Mouse (Mus musculus): ENCODE results near the gene Jph3. TPM values are rescaled to one million over a fixed set of nuclear protein-coding genes. Genes with fewer than 3 reads are reported as not detected.

The Jph3 gene
- total and polyA plus RNA-seq, 2 experiments, result not detected

DNA sequence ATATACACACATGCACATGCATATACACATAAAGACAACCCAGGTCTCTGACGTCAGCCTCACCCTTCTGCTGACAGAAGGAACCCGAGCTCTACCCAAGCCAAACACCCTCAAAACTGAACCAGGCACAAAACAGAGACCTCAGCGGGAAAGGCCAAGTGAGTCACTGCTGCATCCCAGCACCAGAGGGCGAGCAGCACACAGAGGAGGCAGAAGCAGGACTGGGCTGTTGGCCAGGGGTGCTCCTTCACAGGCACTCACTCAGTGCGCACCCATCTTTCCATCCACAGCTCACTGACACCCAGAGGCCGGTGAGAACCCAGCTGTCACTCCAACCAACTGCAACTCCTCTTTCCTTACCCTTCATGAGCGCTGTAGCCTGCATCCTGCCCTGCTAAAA lies 88.8 kb downstream of the Jph3 start:
- Histone ChIP-seq H3K27ac (replicated peaks; ENCODE audit: insufficient read depth, low read depth, low read length) (no peak overlapping the region), H3K9ac (ENCODE audit: low read depth, low read length) (no peak overlapping the region), H3K4me3 (ENCODE audit: insufficient read depth, low read depth, low read length) (no peak overlapping the region), H3K27me3 (ENCODE audit: control insufficient read depth, insufficient read depth, low read length) (no peaks in the 10 kb centered on the region), H3K4me1 (ENCODE audit: control insufficient read depth, insufficient read depth, low read length) (no peaks in the 10 kb centered on the region), H3K36me3 (ENCODE audit: control insufficient read depth, insufficient read depth, low read length) (no peaks in the 10 kb centered on the region), H3K79me2 (ENCODE audit: control insufficient read depth, insufficient read depth, low read length) (no peaks in the 10 kb centered on the region)
- 86% methylated on average over 7 of the region's 7 CpGs for WGBS
- no peak for DNase-seq (ENCODE audit: extremely low read depth, low read depth, low spot score)
- TF ChIP-seq CTCF (IDR thresholded peaks at IDR 0.05; ENCODE audit: low read depth, low read length), result peak; percentile 5; the same call in 1 of the 2 replicates
- no peak for TF ChIP-seq POLR2A (IDR thresholded peaks at IDR 0.05; ENCODE audit: extremely low read depth, insufficient read depth, low read length)

DNA sequence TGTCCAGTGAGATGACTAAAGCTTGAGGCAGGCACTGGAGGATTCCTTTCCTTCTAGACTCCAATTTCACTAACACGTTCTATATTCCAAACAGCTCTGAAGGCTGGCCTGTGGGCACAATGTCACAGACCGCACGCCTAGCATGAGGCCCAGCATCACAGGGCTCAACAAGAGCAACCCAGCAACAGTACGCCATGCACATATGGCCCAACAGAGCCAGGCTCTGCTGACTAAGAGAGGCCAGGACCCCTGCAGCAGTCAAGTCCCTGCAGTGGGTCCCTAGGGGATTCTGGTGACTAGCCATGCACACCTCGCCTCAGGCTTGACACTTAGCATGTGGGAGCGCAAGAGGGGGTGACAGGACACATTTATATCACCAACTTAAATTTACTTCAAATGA lies 91.4 kb downstream of the Jph3 start:
- H3K27ac ChIP-seq (replicated peaks; ENCODE audit: insufficient read depth, low read depth, low read length), result no peak overlapping the region
- no peak overlapping the region for H3K4me3 ChIP-seq (ENCODE audit: insufficient read depth, low read depth, low read length)
- no peaks in the 10 kb centered on the region for H3K4me1 ChIP-seq (ENCODE audit: control insufficient read depth, insufficient read depth, low read length)
- H3K9ac ChIP-seq (ENCODE audit: low read depth, low read length), result no peak overlapping the region
- no peak for DNase-seq (ENCODE audit: extremely low read depth, low read depth, low spot score)
- no peak for TF ChIP-seq CTCF (IDR thresholded peaks at IDR 0.05; ENCODE audit: low read depth, low read length)
- no peak for TF ChIP-seq POLR2A (IDR thresholded peaks at IDR 0.05; ENCODE audit: extremely low read depth, insufficient read depth, low read length)
- WGBS, result 93% methylated on average over 6 of the region's 6 CpGs
- H3K79me2 ChIP-seq (ENCODE audit: control insufficient read depth, insufficient read depth, low read length), result peaks cover 2% of the 10 kb centered on the region; the same call in 1 of the 2 replicates
- no peaks in the 10 kb centered on the region for H3K27me3 ChIP-seq (ENCODE audit: control insufficient read depth, insufficient read depth, low read length)
- no peaks in the 10 kb centered on the region for H3K36me3 ChIP-seq (ENCODE audit: control insufficient read depth, insufficient read depth, low read length)

DNA sequence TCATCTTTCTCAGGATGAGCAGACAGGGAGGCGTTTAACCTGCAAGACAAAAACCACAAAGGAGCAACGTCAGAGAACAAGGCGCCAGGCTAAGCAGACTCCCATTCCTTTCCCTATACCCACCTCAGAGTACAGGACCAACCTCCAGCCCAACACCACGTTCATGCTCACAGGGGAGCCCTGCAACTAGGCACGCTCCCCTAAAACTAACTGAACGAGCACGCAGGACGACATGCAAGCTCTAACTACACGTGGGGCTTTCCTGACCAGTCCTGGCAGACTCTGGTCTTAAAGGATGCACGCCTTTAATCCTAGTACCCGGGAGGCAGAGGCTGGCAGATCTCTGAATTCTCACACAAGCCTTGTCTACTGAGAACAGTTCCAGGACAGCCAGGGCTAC lies 91.9 kb downstream of the Jph3 start:
- Histone ChIP-seq H3K36me3 (ENCODE audit: control insufficient read depth, insufficient read depth, low read length) (no peaks in the 10 kb centered on the region), H3K4me3 (ENCODE audit: insufficient read depth, low read depth, low read length) (no peak overlapping the region), H3K27ac (replicated peaks; ENCODE audit: insufficient read depth, low read depth, low read length) (no peak overlapping the region), H3K79me2 (ENCODE audit: control insufficient read depth, insufficient read depth, low read length) (peaks cover 2% of the 10 kb centered on the region; the same call in 1 of the 2 replicates), H3K4me1 (ENCODE audit: control insufficient read depth, insufficient read depth, low read length) (no peaks in the 10 kb centered on the region), H3K27me3 (ENCODE audit: control insufficient read depth, insufficient read depth, low read length) (no peaks in the 10 kb centered on the region), H3K9ac (ENCODE audit: low read depth, low read length) (no peak overlapping the region)
- TF ChIP-seq POLR2A (IDR thresholded peaks at IDR 0.05; ENCODE audit: extremely low read depth, insufficient read depth, low read length), result no peak
- no peak for TF ChIP-seq CTCF (IDR thresholded peaks at IDR 0.05; ENCODE audit: low read depth, low read length)
- 93% methylated on average over 11 of the region's 11 CpGs for WGBS
- DNase-seq (ENCODE audit: extremely low read depth, low read depth, low spot score), result no peak

DNA sequence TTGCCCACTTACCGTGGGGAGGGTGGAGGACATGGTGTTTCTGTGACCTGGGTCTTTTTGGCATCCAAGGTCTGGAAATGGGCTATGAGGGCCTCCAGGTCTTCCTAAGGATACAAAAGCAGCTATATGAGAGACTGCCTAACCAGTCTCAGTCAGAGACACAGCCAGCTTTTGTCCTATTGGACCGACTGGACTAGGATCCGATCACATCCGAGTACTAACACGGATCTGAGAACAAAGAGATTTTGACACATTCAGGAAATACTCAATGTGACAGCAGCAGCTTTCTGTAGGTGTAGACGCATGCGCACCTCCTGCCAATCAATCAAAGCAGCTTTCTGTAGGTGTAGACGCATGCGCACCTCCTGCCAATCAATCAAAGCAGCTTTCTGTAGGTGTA lies 92.3 kb downstream of the Jph3 start:
- Histone ChIP-seq H3K27me3 (ENCODE audit: control insufficient read depth, insufficient read depth, low read length) (no peaks in the 10 kb centered on the region), H3K79me2 (ENCODE audit: control insufficient read depth, insufficient read depth, low read length) (peaks cover 2% of the 10 kb centered on the region; the same call in 1 of the 2 replicates), H3K9ac (ENCODE audit: low read depth, low read length) (no peak overlapping the region), H3K4me1 (ENCODE audit: control insufficient read depth, insufficient read depth, low read length) (no peaks in the 10 kb centered on the region), H3K4me3 (ENCODE audit: insufficient read depth, low read depth, low read length) (no peak overlapping the region), H3K36me3 (ENCODE audit: control insufficient read depth, insufficient read depth, low read length) (no peaks in the 10 kb centered on the region), H3K27ac (replicated peaks; ENCODE audit: insufficient read depth, low read depth, low read length) (no peak overlapping the region)
- WGBS, result 93% methylated on average over 9 of the region's 9 CpGs
- TF ChIP-seq POLR2A (IDR thresholded peaks at IDR 0.05; ENCODE audit: extremely low read depth, insufficient read depth, low read length) (no peak), CTCF (IDR thresholded peaks at IDR 0.05; ENCODE audit: low read depth, low read length) (no peak)
- DNase-seq (ENCODE audit: extremely low read depth, low read depth, low spot score), result no peak

DNA sequence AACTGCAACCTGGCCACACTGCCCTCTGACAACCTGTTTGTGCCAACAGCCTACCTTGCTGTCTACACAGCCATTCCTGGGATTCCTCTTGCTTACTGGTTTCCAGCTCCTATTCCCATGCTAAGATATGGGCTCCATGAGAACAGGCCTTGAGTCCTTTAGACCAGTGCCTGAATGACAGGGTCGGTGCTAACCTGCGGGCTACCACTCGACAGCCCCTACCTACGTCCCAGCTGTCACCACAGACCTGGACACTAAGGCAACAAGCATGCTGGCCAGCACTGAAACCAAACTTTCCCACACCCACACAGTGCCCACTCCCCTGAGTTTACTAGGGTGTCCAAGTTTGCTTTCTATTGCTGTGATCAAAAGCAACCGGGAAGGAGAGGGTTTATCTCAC lies 98.3 kb downstream of the Jph3 start:
- no peak for TF ChIP-seq POLR2A (IDR thresholded peaks at IDR 0.05; ENCODE audit: extremely low read depth, insufficient read depth, low read length)
- TF ChIP-seq CTCF (IDR thresholded peaks at IDR 0.05; ENCODE audit: low read depth, low read length), result no peak
- no peak overlapping the region for H3K4me3 ChIP-seq (ENCODE audit: insufficient read depth, low read depth, low read length)
- H3K36me3 ChIP-seq (ENCODE audit: control insufficient read depth, insufficient read depth, low read length), result no peaks in the 10 kb centered on the region
- no peak for DNase-seq (ENCODE audit: extremely low read depth, low read depth, low spot score)
- H3K27me3 ChIP-seq (ENCODE audit: control insufficient read depth, insufficient read depth, low read length), result no peaks in the 10 kb centered on the region
- H3K4me1 ChIP-seq (ENCODE audit: control insufficient read depth, insufficient read depth, low read length), result peaks cover 5% of the 10 kb centered on the region
- H3K79me2 ChIP-seq (ENCODE audit: control insufficient read depth, insufficient read depth, low read length), result peaks cover 19% of the 10 kb centered on the region; the same call in 1 of the 2 replicates
- H3K9ac ChIP-seq (ENCODE audit: low read depth, low read length), result no peak overlapping the region
- H3K27ac ChIP-seq (replicated peaks; ENCODE audit: insufficient read depth, low read depth, low read length), result no peak overlapping the region
- WGBS, result 94% methylated on average over 5 of the region's 5 CpGs

DNA sequence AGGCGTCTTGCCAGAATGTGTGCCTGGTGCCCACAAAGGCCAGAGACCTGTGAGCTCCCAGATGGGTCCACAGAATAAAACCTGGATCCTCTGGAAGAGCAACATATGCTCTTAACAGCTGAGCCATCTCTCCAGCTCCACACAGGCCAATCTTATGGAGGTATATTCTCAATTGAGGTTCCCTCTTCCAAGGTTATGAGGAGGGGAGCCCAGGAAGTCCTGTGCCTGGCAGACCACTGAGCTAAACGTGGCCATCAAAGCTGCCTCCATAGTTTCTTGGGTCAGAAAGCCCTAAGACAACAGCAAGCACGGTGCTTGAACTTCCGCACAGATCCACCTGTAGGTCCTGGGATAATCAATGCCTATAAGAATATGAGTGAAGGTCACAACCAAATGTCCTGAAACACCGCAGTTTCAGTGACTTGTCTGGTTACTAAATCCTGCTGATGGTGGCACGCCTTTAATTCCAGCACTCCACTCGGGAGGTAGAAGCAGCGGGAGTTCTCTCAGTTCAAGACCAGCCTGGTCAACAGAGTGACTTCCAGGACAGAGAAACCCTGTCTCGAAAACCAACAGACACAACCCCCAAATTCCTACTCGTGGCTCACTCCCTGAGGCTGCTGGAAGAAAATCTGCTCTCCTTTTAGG lies 99.1 kb downstream of the Jph3 start:
- TF ChIP-seq POLR2A (IDR thresholded peaks at IDR 0.05; ENCODE audit: extremely low read depth, insufficient read depth, low read length) (no peak), CTCF (IDR thresholded peaks at IDR 0.05; ENCODE audit: low read depth, low read length) (no peak)
- DNase-seq (ENCODE audit: extremely low read depth, low read depth, low spot score), result no peak
- H3K79me2 ChIP-seq (ENCODE audit: control insufficient read depth, insufficient read depth, low read length), result peaks cover 19% of the 10 kb centered on the region; the same call in 1 of the 2 replicates
- H3K9ac ChIP-seq (ENCODE audit: low read depth, low read length), result peak overlapping the region; percentile 62
- no peaks in the 10 kb centered on the region for H3K36me3 ChIP-seq (ENCODE audit: control insufficient read depth, insufficient read depth, low read length)
- H3K4me3 ChIP-seq (ENCODE audit: insufficient read depth, low read depth, low read length), result peak overlapping the region; percentile 74
- no peaks in the 10 kb centered on the region for H3K27me3 ChIP-seq (ENCODE audit: control insufficient read depth, insufficient read depth, low read length)
- H3K4me1 ChIP-seq (ENCODE audit: control insufficient read depth, insufficient read depth, low read length), result peaks cover 5% of the 10 kb centered on the region
- H3K27ac ChIP-seq (replicated peaks; ENCODE audit: insufficient read depth, low read depth, low read length), result no peak overlapping the region
- WGBS, result 24% methylated on average over 10 of the region's 10 CpGs

Measured in liver, adult 2 months (tissue).